Mouse (Mus musculus) heart, adult 8-10 months (tissue): Measurements from ENCODE around the gene Zic1. TPM values are rescaled to one million over a fixed set of nuclear protein-coding genes. Genes with fewer than 3 reads are reported as not detected.

ENCODE experiments used
- DNase-seq: peaks from one replicate; pipeline ENCODE4 v3.0.0; 2022; ENCODE audit warnings: low spot score
- total RNA-seq, 4 experiments: library from RNA; stranded (reverse); gene quantifications; 2 replicates each; pipeline ENCODE4 v1.2.4; 2022

Gene Zic1
- total RNA-seq, 4 experiments from 2014 or later, result 0.06 TPM; not detected in 3

DNA sequence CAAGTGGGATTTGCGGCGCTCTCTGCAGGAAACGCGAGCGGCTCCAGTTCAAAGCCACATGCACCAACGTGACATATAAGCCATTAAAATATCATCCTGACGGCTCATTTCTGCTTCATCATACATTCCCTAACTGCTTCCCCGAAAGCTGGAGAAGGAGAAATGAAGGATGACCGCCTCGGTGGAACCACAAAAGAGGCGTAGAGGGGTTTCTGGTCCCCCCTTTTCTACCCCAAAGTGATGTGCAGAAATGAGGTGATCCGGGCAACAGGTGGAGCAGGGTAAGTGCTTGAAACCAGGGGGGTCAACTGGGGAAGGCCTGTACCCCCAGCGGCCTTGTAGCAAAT is 3.3 kb upstream of the Zic1 start:
- DNase-seq, result no peak

DNA sequence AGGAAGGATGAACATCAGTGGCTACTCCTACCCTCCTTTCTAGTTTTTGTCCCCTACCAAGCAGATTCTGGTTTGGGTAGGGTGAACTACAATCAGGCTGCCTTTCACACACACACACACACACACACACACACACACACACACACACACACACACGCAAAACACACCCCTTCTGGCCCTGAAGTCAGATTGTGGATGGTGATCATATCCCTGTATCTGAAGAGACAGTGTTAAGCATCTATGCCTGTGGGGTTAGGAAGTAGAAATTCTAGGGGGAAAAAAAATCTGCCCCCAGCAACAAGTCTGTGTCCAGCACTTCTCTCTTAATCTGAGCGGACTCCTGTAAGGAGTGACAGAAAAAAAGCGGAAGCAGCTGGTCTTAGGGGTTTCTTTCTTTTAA is 2.5 kb upstream of the Zic1 start:
- DNase-seq, result no peak

DNA sequence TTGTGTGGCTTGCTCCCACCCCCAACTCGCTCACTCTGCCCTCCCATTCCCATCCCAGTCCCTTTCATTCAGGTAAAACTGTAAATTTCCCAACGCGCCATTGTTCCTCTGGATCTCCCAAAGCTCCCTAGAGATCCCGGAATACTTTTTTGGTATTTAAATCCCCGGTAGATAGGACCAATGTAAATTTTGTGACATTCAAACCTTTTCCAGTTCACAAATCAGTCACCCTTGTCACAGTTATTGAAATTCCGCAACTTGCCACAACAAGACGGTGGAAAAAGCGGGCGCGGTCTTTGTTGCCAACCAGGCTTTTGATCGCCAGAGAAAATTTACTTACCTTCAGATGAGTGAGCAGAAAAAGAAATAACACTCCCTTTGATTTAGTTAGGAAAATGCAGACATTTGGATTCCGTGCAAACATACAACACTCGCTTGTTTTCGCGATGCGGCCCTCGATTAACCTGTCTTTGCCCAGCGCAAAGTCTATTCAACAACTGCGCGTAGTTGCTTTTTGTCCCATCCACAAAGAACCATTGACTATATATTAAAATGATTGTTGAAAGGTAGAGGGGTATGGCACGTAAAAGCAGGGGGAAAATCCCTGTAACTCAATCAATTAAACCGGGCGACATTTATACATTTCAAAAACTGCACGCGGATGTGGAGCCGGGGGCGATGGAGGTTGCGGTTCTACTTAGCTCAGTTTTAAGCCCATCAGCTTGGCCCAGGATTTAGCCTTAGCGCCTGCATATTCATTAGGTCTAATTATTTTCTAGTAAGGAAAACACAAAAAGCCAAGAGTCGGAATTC is 1.6 kb upstream of the Zic1 start:
- DNase-seq, result no peak

DNA sequence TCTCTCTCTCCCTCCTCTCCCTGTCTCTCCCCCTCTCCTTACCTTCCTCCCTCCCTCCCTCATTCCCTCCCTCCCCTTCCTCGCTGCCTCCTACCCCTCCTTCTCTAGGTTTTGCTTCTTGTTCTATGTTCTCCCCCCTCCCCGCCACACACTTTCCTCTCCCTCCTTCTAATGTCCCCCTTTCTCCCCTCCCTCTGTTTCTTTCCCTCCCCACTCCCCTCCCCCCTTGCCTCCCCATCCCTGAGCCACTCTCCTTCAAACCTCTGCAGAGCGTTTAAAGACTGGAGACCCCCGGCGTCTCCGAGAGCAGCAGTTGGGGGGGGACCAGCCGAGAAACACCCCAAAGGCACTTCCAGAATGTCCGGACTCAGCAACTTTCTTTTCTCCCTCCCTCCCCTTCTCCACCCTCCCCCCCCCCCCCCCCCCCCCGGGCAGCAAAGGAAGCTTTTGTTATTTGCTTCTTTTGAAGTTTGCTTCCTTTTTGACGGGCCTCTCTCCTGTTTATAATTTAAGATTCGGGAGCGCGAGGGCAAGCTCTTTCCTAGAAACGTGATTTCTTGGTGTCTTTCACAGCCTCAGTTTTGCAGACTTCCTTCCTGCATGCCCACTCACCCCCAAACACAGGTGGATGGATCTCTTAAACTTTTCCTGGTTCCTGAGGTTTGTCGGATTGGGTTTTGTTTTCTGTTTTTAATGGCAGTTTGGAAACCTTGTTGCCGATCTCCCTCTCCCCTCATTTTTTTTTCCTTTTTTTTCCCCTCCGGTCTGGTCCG is 802 bp upstream of the Zic1 start:
- no peak for DNase-seq

DNA sequence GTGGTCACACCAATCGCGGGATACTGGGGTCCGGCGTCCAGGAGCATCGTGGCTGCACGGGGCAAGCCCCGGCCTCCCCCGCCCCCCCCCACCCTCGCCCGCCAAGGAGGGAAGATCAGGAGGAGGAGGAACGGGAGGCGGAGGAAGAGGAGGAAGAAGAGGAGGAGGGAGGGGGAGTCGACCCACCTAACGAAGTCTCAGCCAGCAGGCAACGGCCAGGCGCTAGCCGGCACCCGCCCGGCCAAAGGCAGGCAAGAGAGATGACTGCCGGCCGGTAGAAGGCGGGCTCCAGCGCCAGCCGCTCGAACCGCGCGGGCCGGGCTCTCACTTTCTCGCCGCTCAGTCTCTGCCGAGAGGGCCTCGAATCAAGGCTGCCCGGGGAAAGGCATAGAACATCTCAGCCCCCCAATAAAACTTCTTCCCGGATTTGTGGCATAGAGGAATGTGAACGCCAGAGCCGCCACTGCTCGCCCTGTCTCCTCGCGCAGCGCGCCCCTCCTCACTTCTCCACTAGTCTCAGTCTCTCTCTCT is 574 bp downstream of the Zic1 start:
- DNase-seq, result no peak

DNA sequence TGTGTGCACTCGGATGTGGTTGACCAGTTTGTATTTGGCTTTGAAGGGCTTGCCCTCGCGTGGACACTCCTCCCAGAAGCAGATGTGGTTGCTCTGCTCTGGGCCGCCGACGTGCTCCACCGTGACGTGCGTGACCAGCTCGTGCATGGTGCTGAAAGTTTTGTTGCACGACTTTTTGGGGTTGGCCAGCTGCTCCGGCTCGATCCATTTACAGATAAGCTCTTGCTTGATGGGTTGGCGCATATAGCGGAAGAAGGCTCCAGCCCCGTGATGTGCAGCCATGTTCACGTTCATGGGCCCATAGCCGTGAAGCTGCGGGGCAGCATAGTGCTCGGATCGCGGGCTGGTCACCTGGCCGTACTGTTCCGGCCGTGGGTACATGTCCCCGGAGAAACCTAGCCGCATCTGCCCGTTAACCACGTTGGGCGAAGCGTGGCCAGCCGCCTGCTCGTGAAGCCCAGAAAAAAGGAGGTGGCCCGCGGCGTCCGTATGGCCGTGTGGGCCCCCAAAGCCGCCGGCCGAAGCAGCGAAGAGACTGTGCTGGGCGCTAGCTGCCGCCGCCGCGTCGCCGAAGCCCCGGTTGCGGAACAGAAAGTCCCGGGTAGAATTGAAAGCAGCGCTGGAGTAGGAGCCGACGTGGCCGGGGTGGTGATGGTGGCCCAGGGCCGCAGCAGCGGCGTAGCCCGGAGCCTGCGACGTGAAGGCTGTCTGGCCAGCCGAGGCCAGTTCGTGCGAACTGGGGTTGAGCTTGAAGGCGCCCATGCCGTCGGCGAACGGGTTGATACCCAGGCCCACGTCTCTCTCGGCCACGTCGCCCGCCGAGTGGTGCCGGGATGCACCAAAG is 1.3 kb downstream of the Zic1 start:
- DNase-seq, result no peak

DNA sequence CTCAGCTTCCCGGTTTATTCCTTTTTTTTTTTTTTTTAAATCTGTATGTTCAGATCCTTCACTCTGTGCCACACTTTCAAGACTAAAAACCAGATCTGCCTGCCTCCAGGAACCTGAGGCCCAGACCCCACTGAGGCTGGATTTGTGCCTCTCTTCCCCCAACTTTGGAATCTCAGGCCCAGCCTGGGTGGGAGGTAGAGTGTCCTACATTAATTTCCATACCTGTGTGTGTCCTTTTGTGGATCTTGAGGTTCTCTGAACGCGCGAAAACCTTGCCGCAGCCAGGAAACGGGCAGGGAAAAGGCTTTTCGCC is 1.8 kb downstream of the Zic1 start:
- no peak for DNase-seq

DNA sequence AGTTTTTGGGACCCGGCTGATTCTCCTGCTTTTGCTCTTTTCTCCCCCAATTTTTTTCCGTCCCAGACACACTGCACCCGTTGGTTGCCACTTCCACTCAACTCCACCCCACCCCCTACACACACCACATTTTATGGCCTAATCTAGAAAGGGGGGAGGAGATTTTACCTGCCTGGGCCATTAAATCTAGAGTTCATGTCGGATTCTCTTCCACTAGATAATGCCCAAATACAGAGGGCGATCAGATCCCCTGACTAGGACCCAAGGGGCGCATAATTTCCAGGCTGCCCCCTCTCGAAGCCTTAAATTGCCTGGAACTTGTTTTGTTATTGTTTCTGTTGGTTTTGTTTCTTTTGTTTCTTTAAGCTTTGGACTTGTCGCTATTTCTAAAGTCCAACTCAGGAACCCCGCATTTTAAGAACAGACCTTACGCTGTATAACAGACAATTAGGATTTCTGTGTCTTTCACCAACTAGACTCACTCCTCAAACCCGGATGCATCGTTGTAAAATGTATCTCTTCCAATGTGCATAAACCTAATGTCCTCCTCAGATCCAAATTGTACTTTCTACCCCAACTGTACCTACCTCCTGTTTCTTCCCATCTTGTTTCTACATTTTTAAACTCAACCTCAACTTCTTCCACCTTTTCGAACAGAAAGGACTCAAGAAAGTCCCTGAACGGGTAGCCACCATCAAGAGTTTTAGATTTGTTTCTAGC is 2.4 kb downstream of the Zic1 start:
- DNase-seq, result no peak

DNA sequence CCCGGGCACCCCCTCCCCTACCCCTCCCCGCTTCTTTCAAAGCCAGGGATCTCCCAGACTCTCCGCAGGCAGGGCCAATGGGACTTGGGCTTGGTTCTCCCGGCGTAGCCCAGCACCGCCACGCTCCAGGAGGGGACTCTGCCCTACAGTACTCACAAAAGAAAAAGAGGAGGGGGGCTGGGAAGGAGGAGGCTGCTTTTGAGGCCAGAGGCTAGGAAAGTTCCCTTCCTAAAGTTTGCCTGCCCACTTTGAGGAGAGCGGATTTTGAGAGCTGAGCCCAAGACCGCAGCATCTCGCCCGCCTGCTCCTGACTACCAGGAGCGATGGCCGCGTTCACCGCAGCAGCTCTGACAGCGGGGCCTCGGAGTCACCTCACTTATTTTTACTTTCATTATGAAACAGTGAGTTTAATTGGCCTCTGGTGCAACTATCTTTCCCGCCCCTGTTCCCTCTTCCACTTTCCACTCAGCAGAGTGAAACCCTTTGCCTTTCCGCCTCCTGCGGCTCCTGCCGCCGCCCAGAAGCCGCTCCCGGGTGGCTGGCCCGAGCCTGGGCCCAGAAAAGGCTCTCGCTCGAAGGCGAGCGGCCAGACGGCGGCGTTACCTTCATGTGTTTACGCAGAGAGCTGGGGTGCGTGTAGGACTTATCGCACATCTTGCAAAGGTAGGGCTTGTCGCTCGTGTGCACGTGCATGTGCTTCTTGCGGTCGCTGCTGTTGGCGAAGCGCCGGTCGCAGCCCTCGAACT is 3.6 kb downstream of the Zic1 start, which contains the start of gene Zic4:
Gene Zic4, plus strand, starts transcription at position 558 of the 746 bp plus-strand sequence.
- DNase-seq, result no peak

DNA sequence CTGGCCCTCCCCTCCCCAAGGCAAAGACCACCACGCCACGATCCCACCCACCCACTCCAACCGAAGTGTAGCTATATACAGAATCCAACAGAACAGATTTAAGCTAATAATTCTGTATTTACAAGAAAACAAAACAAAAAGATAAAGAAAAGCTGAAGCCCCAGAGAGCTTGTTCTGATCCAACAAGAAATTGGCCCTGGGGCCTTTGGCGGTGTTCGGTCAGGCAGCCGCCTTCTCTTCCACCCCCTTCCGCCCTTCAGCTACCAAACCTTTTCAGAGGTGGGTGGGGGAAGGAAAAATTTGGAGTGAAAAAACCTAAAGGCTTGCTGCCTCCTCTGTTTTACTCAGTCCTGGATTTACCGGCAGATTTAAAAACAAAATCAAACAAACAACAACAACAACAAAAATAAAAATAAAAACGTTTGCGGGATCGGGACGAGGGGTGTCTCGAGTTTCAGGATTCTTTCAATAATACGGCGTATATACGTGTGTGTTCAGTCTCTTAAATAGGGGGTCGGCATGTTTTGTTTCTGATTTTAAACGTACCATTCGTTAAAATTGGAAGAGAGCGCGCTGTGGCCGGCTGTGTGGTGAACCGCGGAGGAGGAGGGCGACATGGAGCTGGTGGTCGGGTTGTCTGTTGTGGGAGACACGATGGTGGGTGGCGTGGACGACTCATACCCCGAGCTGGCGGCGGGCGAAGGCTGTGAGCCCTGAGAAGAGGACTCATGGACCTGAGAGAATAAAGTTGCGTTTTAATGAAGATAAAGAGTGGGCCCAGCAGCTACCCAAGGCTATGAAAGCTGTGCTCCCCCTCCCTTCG is 4.4 kb downstream of the Zic1 start:
- DNase-seq, result no peak

DNA sequence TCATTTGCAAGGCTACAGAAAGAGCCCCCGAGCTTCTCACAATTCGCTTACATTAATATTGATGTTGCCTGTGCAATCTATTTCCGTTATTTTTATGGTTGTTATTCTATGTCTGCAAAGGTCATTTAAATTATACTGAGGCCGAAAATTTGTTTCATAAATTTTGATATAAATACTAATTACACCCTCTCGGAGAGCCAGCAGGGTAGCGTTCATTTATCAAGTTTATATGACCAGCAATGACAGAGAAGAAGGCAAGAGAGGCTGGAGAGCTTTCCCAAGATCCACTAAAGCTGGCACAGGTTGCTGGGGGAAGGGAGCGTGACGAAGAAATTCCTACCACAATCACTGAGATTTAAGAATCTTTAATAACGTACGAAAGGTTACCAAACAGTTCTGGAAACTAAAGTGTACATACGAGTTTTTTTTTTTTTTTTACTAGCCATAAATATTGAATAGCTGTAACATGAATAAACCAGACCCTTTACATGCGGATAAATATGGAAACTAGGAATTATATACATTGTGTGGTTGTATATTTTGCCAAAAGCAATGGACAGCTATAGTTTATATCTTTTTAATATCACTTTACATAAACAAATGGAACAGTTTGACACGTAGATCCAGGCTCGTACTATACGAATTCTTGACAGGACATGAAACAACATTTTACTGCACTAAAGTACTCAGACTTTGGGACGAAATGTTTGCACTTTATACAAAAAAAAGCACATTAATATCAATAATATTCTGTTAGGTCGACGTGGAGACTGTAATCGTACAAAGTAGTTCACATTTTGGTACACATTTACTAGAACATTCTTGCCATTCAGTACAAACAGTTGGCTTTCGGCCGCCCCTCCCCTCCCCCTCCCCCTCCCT is 5.2 kb downstream of the Zic1 start:
- no peak for DNase-seq

DNA sequence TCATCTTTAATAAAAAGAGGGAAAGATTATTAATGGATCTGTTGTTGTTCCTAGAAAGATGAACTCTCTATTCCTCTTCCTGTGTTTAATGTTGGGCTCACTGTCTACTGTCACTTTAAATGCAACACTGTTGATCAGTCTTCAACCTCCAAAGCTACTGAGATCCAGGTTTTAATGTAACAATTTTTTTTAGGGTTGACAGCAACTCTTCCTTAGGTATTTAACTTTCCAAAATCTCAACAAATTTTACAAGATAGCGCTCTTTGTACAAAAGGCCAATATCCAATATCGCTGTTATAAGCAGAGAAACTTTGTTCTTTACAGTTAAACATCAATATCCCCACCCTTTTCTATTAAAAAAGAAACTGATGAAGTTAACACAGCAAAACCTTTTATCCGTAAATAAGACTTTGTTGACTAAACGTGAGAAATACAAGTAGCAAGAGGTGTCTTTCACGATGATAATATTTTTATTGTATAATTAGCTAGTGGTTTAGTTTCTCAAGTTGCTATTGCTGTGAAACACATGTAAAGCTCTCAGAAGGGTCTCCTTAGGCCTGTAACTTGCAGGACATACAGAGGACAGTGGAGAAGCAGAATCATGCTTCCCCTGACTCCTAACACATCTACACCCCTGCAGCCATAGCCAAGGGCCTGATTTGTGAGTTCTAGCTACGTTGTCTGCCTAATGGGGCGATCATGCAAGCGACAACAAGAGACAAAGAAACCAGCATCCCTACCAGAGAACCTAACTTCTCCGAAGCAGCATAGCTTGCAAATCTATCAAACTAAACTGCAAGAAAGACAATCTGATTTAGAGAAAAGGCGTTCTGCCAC is 6.5 kb downstream of the Zic1 start:
- no peak for DNase-seq

DNA sequence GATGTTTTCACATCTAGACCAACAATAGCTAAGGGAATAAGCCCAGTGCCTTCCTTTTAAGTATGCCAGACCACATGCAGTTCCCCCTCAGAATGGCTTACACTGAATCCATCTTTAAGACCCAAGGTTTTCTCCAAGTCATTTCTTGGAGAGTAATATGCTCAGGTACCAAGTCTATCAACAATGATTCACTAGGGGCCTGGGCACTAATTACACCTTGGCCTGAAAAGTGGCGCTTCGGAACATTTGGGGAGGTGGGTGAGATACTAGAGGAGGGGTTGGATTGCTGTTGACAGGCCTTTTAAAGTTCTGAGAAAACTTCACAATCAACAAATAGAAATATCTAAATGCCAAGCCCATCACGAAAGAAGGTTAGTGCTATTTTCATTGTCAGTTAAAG is 8.3 kb downstream of the Zic1 start:
- no peak for DNase-seq

DNA sequence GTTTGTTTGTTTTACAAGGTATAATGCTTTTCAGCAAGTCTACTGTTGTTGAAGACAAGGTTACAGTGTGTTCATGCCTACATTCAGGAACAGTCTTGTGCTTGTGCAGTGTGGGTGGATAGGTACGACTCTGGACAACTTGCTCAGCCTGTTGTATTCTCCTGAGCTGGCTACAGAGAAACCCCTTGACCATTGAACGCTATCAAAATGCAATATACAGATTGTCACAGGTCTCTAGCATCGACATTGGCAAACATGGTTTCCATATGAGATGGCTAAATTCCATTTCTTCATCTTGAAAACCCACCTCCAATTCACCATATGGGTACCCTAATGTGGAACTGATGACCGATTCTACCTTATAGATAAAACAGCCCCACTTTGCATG is 9.3 kb downstream of the Zic1 start:
- no peak for DNase-seq

DNA sequence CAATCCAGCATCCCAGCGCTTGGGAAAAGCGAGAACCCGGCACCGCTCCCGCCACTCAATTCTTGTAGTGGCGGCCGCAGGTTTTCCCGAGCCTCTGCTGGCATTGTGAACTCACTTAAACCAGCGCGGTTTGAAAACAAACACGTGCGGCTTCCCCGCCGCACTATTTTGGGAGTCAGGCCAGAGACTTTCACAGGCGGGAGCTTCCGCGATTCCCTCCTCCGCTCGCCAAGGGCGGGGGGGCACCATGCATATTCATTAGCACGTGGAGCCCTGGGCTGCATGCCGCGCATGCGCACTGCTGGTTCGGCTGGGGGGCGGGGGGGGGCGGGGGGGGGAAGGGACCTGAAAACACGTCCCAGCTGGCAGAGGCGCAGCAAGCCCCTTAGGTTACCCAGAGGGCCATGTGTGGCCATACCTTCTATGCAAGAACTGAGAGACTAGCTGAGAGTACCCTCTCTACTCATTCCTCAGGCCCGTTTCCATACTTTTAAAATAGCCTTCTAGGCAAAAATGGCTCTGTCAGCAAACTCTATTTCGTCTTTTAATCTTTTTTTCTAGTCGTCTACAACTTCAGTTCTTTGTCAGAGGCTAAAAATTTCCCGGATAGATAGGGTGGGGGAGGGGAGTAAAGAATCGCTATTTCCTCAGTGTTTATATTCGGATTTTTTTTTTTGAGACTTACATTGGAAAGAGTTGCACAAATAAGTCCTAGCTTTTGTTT is 9.8 kb downstream of the Zic1 start:
- DNase-seq, result no peak

DNA sequence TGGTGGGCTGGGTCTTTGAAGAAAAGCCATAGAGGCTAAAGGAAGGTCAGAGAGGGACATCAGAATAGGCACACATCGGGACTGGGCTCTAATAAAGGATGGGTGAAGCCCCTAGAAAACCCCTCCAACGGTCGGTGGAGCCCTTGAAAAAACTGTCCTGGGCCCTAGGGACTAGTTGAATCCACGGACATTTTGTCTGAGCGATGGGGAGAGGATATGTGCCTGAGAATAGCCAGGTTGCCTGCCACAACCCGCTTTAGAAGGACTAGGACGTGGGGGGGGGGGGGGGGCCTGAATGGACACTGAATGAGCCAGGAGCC is 10.4 kb downstream of the Zic1 start:
- no peak for DNase-seq
